Mouse (Mus musculus) regulatory T cell (primary cell): ENCODE results near the gene Lipt1.

Source experiments
- in situ Hi-C: fragments of 300-600 bp; cut with MboI, MseI; formaldehyde crosslinking; loops from one replicate; pipeline ENCODE4 v1.15.1; 2025; ENCODE audit warnings: high pct_unique_total_duplicates

Lipt1 gene

GRCm38 (mm10) chr1:37894606-37895005 is 23.1 kb downstream of the Lipt1 start:
- in situ Hi-C loops: loop anchor here (5.0 kb wide), 2 partner anchors 108 to 233 kb away; partner anchors contain the start of gene Rev1

DNA sequence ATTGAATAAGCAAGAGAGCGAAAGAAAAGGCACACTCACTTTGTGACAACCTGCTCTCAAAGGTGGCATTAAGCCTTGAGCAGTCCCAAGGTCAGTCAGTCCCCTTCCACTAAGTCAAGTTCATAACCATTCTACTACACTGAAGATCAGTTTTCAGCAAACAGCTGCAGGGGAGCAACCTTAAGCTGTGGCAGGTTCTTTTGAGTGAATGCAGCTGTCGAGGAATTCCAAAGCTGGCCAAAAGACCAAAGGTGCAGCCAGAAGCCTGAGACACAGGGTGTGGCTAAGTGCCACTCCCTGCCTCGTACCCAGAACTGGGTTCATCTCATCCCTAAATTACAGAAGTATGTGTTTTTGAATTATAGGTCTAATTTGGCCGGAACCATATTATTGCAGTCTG is 28.3 kb downstream of the Lipt1 start:
- in situ Hi-C loops: loop anchor here (5.0 kb wide), 2 partner anchors 102 to 227 kb away; partner anchors contain the start of gene Rev1

DNA sequence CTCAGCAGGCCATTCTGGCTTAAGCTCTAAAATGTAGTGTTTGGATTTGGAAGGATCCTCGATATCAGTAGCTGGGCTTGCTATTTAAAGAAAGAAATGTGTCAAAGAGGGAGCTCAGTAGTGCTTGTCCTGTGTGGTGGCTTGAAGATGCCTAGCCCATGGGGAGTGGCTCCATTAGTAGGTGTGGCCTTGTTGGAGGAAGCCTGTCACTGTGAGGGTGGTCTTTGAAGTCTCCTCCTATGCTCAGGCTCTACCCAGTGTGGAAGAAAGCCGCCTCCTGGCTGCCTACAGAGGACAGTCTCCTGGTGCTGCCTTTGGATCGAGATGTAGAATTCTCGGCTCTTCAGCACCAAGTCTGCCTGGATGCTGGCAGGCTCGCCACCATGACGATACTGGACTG is 28.8 kb downstream of the Lipt1 start:
- in situ Hi-C loops: no loop called here

- in situ Hi-C loops: no loop called here
Measured at GRCm38 (mm10) chr1:37903178-37903577, 31.6 kb downstream of the Lipt1 start.

DNA sequence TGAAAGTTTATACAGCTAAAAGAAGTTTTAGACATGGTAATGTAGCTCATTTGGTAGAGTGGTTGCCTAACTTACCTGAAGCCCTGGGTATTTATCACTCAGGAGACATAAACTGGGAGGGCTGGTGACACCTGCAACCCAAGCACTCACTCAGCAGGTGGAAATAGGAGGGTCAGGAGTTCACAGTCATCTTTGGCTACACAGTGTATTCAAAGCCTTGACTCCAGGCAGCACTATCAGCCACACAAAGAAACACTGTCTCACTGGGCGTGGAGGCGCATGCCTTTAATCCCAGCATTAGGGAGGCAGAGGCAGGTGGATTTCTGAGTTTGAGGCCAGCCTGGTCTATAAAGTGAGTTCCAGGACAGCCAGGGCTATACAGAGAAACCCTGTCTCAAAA is 41.2 kb downstream of the Lipt1 start:
- in situ Hi-C loops: no loop called here

DNA sequence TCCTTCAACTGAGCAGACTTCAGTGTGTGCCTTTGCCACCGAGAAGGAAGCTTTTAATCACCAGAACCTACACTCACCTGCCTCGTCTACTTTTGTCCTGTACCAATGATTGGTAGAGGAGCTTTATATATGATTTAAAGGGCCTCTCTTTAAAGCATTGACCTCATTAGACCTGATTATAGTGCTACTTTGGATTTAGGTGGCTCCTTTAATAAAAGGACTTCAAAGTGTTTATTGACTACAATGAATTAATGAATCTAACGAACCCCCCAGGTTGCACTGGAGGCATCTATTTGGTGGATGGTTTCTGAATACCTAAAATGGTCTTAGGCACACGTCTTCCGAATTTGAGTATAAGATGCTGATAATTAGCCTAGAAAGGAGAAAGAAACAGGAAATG is 44.9 kb downstream of the Lipt1 start, which contains the start of gene Lyg2:
Gene Lyg2, minus strand, starts transcription at position 101 of the 400 bp plus-strand sequence.
- in situ Hi-C loops: no loop called here

DNA sequence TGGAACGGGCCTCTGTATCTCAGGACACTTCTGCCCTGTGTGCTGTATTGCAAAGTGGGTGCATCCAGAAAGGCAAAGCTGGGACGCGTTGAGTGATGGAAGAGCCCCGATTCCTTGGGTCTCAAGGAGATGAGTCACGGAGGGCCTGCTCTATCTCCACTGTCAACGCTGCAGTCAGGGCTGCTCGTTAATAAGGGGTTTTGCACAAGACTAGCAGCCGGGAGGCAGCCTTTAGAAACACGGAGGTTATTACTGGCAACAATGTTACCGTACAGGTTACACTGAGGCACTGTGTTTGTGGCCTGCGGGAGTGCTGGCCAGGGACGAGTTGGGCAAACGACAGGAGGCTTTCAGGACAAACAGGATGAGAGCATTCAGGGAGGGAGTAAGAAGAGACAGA is 46.1 kb downstream of the Lipt1 start:
- in situ Hi-C loops: no loop called here

DNA sequence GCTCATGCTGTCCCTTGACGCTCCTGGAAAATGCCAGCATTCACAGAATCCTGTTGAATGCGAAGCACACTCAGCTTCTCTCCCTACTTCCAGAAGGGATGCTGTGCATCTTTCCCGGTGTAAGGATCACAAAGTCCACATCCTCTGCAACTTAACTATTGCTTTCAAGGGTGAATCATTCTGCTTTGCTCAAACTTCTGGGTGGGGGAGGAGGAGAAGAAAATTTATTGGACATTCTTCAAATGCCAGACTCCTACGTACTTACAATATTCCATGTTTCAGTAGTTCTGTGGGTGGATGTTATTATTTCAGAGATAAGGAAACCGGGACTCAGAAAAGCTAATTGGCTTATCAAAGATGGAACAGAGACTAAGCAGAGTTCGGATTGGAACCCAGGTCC is 46.6 kb downstream of the Lipt1 start:
- in situ Hi-C loops: no loop called here

- in situ Hi-C loops: no loop called here
Measured at GRCm38 (mm10) chr1:37922536-37922935, 51.0 kb downstream of the Lipt1 start.
